Mouse (Mus musculus) midbrain, embryonic 16.5 days (tissue): ENCODE data around the gene Zic5. TPM values are rescaled to one million over a fixed set of nuclear protein-coding genes. Genes with fewer than 3 reads are reported as not detected.

Source experiments
- ATAC-seq: fragments of 200-750 bp; cut with Nextera tagmentation; 2 replicates; pipeline ENCODE4 v1.8.0; 2017; ENCODE audit warnings: moderate TSS enrichment
- H3K27ac ChIP-seq: fragments of 300-500 bp; sonication (generic); 2 replicates; pipeline ENCODE4 v1.5.1; 2014; ENCODE audit warnings: mild to moderate bottlenecking, low read length, mixed read lengths
- H3K27me3 ChIP-seq: fragments of 300-500 bp; sonication (generic); 2 replicates; pipeline ENCODE4 v1.6.1; 2014; ENCODE audit warnings: low read depth, low read length, mixed read lengths; ENCODE audit not compliant: control insufficient read depth, insufficient read depth
- H3K36me3 ChIP-seq: fragments of 300-500 bp; sonication (generic); 2 replicates; pipeline ENCODE4 v1.6.1; 2014; ENCODE audit warnings: mild to moderate bottlenecking, low read length, moderate library complexity, mixed read lengths; ENCODE audit not compliant: control insufficient read depth, insufficient read depth
- H3K4me1 ChIP-seq: fragments of 300-500 bp; sonication (generic); 2 replicates; pipeline ENCODE4 v1.6.1; 2014; ENCODE audit warnings: mild to moderate bottlenecking, low read length, mixed read lengths; ENCODE audit not compliant: control insufficient read depth, insufficient read depth
- H3K4me2 ChIP-seq: fragments of 300-500 bp; sonication (generic); 2 replicates; pipeline ENCODE4 v1.6.1; 2014; ENCODE audit warnings: mild to moderate bottlenecking, low read length, mixed read lengths
- H3K4me3 ChIP-seq: fragments of 300-500 bp; sonication (generic); 2 replicates; pipeline ENCODE4 v1.5.1; 2014; ENCODE audit warnings: low read depth, mild to moderate bottlenecking, low read length, moderate library complexity, mixed read lengths
- H3K9ac ChIP-seq: fragments of 300-500 bp; sonication (generic); 2 replicates; pipeline ENCODE4 v1.6.1; 2014; ENCODE audit warnings: low read depth, low read length, mixed read lengths
- H3K9me3 ChIP-seq: fragments of 300-500 bp; sonication (generic); replicated peaks from 2 replicates; pipeline ENCODE4 v1.6.1; 2014; ENCODE audit warnings: mild to moderate bottlenecking, low read length, mixed read lengths; ENCODE audit not compliant: control insufficient read depth, poor library complexity, severe bottlenecking
- WGBS: fragments of 180-500 bp; shearing (Covaris S2); extraction: QIAGEN DNeasy Blood & Tissue Kit; methylation state at CpG from one replicate; pipeline ENCODE4 v1.1.7; 2014; 5-methylcytosine and 5-hydroxymethylcytosine counted together
- polyA plus RNA-seq: library from polyadenylated mRNA; unstranded; fragments of >200 nt; fragmentation: Nextera tagmentation; extraction: Ambion mirVana; gene quantifications from 2 replicates; pipeline ENCODE4 v1.2.1, GENCODE M21; 2015

Zic5 gene
- polyA plus RNA-seq, result 9.5 and 29.0 TPM in 2 replicates

DNA sequence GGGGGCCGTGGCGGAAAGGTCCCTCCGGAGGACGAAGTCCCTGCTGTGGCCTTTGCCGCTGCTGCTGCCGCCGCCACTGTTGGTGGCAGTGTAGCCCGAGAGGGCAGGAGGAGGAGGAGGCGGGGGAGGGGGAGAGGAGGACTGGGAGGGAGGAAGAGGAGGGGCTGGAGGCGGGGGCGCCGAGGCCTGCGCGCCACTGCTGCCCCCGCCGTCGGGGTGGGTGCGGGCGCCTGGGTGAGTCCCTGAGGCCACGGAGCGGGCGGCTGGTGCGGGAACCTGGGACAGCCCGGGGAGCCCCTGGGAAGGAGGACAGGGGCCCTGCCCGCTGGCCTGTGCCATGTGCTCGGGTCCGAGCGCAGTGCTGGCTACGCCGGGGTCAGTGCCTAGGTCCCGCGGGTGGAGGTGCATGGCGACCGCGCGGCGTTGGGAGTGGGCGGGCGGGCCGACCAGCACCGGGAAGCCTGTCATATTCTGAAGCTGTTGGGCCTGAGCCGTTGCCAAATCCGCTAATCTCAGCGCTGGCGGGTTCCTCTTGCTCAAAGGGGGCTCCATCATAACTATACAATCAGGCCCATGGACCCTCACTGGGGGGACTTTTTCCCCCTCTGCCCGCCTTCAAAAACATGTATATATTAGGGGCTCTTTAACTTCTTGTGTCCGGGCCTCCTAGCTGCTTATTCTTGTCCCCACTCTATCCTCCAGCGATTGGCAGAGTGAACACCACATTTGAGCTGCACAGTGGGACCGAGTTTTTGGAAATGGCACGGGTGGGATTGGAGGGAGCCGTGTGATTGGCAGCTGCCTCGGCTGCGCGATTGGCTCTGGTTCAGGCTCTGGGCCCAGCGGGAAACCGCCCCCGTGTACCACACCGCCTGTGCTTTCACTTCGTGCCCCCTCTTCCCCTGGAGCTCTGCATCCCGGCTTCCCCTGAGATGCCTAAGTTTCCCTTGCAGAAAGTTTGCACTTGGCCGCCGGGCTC, at the start of gene Zic5:
Gene Zic5 (minus strand): TSS at position 915 of the 979 bp plus-strand sequence.
- peak within 1 kb of the TSS; percentile 75 for H3K9ac ChIP-seq
- no peaks in the 10 kb centered on the region for H3K9me3 ChIP-seq
- peak within 1 kb of the TSS; percentile 70 for H3K4me2 ChIP-seq
- H3K27me3 ChIP-seq, result peaks cover 30% of the 10 kb centered on the region
- ATAC-seq, result peak; percentile 84
- H3K36me3 ChIP-seq, result no peaks in the 10 kb centered on the region
- H3K4me3 ChIP-seq, result peak within 1 kb of the TSS; percentile 52
- under 1% methylated on average over 50 of the region's 62 CpGs for WGBS
- H3K4me1 ChIP-seq, result peaks cover 16% of the 10 kb centered on the region
- peak within 1 kb of the TSS; percentile 92 for H3K27ac ChIP-seq

DNA sequence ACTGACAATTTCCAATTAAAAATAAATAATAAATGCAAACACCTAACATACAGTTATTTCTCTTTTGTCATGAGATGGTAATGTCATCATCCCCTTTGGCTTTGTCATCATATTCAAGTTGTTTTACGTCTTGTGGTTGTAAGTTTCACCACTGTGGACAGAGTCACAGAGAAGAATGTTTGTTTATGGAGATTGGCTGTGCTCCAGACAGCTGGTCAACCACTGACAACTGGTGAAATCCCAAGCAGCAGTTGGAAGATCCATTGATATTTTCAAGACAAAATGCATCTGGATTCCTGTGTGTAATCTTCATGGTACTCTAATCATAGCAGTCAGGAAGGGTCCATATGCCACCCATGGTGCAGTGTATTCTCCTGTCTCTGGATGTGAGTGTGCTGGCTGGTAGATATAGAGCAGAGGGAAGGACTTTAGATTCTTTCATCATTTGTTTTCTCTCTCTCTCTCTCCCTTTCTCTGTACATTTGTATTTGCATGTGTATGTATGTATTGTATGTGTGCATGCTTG, 48.1 kb upstream of the Zic5 start:
- H3K27me3 ChIP-seq, result no peaks in the 10 kb centered on the region
- no peak overlapping the region for H3K4me2 ChIP-seq
- no peaks in the 10 kb centered on the region for H3K9me3 ChIP-seq
- no peak for ATAC-seq
- no peak overlapping the region for H3K9ac ChIP-seq
- H3K4me3 ChIP-seq, result no peak overlapping the region
- WGBS, result 71% methylated on average over 1 of the region's 1 CpGs
- H3K36me3 ChIP-seq, result no peaks in the 10 kb centered on the region
- H3K4me1 ChIP-seq, result no peaks in the 10 kb centered on the region
- H3K27ac ChIP-seq, result no peak overlapping the region

DNA sequence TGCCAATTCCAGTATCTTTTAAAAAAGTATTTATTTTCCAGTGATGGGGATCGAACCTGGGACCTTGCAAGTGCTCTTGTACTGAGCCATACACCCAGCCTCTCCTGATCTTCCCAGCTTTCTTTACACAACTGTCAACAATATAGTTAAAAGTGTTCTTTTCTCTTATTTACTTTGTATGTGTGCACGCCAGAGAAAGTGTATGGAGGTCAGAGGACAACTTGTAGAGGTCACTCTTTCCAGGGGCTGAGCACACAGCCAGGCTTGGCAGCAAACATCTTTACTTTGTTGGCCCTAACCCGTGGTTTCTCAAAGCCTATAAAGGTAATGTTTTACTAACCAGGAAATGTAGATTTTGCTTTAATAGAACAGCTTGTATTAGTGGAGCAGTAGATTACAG, 46.0 kb upstream of the Zic5 start:
- Histone ChIP-seq H3K4me2 (no peak overlapping the region), H3K9me3 (no peaks in the 10 kb centered on the region), H3K4me1 (no peaks in the 10 kb centered on the region), H3K36me3 (no peaks in the 10 kb centered on the region), H3K9ac (no peak overlapping the region), H3K27ac (no peak overlapping the region), H3K4me3 (no peak overlapping the region), H3K27me3 (no peaks in the 10 kb centered on the region)
- no peak for ATAC-seq
- 75% methylated on average over 3 of the region's 3 CpGs for WGBS

DNA sequence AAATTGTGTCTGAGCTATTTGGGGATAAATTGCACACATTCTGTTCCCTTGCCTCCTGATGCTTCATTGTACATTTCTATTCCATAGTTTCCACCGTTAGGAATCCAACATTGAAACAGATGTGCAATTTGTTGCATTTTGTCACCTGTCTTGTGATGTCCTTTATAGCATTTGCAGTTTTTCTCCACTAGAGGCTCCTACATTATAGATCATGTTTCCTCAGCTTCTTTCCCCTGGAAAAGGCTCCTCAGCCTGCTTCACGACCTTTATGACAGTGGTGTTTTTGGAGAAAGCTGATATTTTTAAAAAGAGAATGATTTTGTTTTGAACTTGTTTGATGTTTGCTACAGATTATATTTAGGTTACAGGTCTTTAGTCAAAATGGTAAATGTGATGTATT, 43.6 kb upstream of the Zic5 start:
- 24% methylated on average over 2 of the region's 2 CpGs for WGBS

DNA sequence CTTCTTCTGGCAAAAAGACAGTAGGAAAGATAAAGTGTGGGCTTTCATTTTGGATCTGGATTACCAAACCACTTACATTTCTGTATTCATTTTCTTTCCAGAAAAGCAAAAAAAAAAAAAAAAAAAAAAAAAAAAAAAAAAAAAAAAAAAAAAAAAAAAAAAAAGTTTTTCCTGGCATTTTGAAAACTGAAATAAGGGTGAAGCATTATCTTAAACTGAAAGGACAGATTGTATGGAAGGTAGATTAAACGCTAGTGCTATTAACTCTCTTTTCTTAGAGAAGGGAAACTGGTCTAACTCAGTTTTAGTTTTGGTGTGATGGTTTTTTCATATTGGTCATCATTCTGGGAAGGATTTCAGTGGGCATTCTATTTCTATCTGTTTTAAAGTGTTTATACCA, 26.5 kb upstream of the Zic5 start:
- no peak for ATAC-seq
- Histone ChIP-seq H3K36me3 (no peaks in the 10 kb centered on the region), H3K27me3 (peaks cover 23% of the 10 kb centered on the region), H3K27ac (no peak overlapping the region), H3K4me3 (no peak overlapping the region), H3K4me2 (no peak overlapping the region), H3K9ac (no peak overlapping the region), H3K4me1 (no peaks in the 10 kb centered on the region), H3K9me3 (peaks cover 3% of the 10 kb centered on the region; the same call in 1 of the 2 replicates)
- WGBS, result 70% methylated on average over 1 of the region's 1 CpGs

More for the DNA sequence above, 43.6 kb upstream of the Zic5 start:
- no peaks in the 10 kb centered on the region for H3K36me3 ChIP-seq
- no peak for ATAC-seq
- no peaks in the 10 kb centered on the region for H3K9me3 ChIP-seq
- H3K4me2 ChIP-seq, result no peak overlapping the region
- no peak overlapping the region for H3K4me3 ChIP-seq
- no peak overlapping the region for H3K9ac ChIP-seq
- no peaks in the 10 kb centered on the region for H3K4me1 ChIP-seq
- no peaks in the 10 kb centered on the region for H3K27me3 ChIP-seq
- H3K27ac ChIP-seq, result no peak overlapping the region

DNA sequence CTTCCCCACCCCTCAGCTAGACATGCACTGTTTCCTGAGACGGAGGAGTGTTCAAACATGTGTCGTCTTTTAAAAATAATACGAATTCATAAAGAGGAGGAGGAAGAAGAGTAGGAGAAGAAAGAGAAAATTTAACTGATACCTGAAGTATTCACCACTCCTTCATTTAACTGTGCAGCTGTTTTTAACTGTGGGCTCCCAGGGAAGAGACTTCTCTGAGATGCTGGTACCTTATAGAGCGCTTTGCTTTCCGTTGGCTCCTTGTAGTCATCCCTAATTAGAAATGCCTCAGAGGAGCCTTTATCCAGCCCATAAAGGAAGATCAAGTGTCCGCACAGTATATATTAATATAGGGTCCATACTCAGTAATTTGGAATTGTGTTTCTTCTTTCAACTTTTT, 26.0 kb upstream of the Zic5 start:
- Histone ChIP-seq H3K27ac (no peak overlapping the region), H3K9ac (no peak overlapping the region), H3K9me3 (peaks cover 3% of the 10 kb centered on the region; the same call in 1 of the 2 replicates), H3K36me3 (no peaks in the 10 kb centered on the region), H3K4me3 (no peak overlapping the region), H3K4me2 (no peak overlapping the region), H3K4me1 (no peaks in the 10 kb centered on the region), H3K27me3 (peaks cover 24% of the 10 kb centered on the region)
- no peak for ATAC-seq
- 63% methylated on average over 6 of the region's 6 CpGs for WGBS

DNA sequence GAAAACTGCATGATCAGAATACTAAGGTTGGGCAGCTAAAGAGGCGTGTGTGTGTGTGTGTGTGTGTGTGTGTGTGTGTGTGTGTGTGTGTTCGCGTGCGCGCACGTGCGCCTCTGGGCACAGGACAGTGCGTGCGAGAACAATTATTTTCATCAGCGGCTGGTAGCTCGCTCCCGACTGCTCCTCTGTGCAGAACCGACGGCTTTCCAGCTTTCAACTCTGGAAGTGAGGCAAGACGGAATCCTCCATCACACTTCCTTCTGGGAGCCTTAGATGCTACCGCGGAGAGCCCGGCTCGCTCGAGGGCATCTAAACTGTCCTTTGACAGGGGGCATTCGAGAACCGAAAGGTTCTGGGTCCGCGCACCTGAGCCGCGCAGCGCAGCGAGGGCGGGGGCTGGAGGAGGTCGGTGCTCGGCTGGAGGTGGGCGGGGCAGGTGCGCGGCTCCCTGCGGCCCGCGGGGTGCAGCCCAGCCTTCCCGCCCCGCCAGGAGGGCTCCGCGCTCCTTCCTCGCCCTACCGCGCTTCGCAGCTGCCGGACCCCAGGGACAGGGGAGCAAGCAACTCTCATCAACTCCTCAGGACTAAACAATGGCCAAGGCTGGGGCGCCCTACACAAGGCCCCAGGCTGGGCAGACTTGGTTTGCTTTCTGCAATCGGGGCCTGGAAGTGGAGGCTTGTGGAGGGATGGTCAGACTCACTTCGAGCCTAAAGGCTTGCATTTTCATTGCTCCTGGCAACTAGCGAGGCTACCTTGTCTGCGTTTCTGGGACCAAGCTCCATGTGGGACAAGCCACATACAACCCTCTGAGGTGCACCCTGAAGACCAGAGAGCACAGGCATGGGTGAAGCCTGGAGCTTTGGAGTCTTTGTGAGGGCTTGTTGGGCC, 25.2 kb upstream of the Zic5 start, which contains the start of gene Gm10837:
Gene Gm10837 (plus strand): TSS at position 146 of the 888 bp plus-strand sequence.
- Histone ChIP-seq H3K36me3 (no peaks in the 10 kb centered on the region), H3K27me3 (peaks cover 26% of the 10 kb centered on the region), H3K4me1 (peaks cover 2% of the 10 kb centered on the region; the same call in 1 of the 2 replicates), H3K27ac (peak within 1 kb of the TSS; percentile 68), H3K4me2 (peak within 1 kb of the TSS; percentile 42), H3K9ac (peak within 1 kb of the TSS; percentile 36; the same call in 1 of the 2 replicates), H3K4me3 (peak within 1 kb of the TSS; percentile 18), H3K9me3 (peaks cover 3% of the 10 kb centered on the region; the same call in 1 of the 2 replicates)
- peak; percentile 79 for ATAC-seq
- 1% methylated on average over 44 of the region's 51 CpGs for WGBS

DNA sequence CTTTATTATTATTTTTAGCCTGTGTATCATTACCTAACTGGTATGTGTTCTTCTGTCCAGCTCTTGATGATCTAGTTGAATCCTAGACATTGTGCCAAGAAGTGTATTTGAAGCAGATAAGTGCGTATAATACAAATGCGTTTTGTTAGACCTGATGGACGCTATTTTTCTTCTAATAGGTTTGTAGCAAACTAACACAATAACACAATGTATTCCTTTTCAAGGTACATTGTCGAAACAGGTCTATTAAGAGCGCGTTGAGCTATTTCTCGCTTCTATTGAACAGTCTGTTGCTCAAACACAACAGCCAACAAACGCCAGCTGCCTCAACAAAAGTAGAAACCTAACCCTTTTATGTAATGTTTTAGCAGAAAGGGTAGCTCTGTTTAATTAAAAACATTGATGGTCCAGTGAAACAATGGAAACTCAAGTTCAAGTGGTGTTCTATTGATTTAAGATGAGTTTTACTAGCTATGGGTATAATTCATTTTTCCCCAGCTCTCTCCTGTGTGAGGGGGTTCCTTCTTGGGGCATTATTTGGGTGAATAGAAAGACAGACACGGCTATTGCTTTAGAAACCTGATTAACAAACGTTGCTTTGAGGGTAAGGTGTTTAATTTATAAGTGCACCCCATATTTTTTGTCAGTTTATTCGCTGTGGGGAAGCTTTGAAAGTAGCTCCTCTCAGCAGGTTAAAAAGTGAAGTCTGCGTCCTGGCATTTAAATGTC, 24.4 kb upstream of the Zic5 start:
- Histone ChIP-seq H3K4me2 (peak overlapping the region; percentile 42), H3K9me3 (peaks cover 3% of the 10 kb centered on the region; the same call in 1 of the 2 replicates), H3K36me3 (no peaks in the 10 kb centered on the region), H3K27ac (peak overlapping the region; percentile 68; the same call in 1 of the 2 replicates), H3K27me3 (peaks cover 27% of the 10 kb centered on the region), H3K4me1 (peaks cover 2% of the 10 kb centered on the region; the same call in 1 of the 2 replicates), H3K4me3 (no peak overlapping the region; the same call in 1 of the 2 replicates), H3K9ac (no peak overlapping the region)
- 4% methylated on average over 12 of the region's 12 CpGs for WGBS
- no peak for ATAC-seq
